In genomic region chr3:89195979-89196877, GRCm38 (mm10) we compare ENCODE assay signal across 1 mouse cellular context.
A peak's percentile ranks its signal among the peaks of the same experiment; 100 is the strongest.
TF ChIP-seq lines count a peak whose summit lies in the region.

No protein-coding gene starts in this region.

TF ChIP-seq in MEL, 35 proteins besides CTCF, POLR2A, EP300 and RAD21 (continued from another document):
- peak; percentile 16; the same call in 1 of the 2 replicates for TF ChIP-seq TCF12 (IDR thresholded peaks at IDR 0.05; ENCODE audit: low read depth, low read length)
- TF ChIP-seq ZC3H11A (IDR thresholded peaks at IDR 0.05; ENCODE audit: low read depth, low read length) = no peak
- no peak for TF ChIP-seq ELF1 (IDR thresholded peaks at IDR 0.05; ENCODE audit: low read depth, low read length)
- peak; percentile 97 for TF ChIP-seq ZMIZ1 (IDR thresholded peaks at IDR 0.05; ENCODE audit: low read depth, low read length)
- TF ChIP-seq SMC3 (IDR thresholded peaks at IDR 0.05; ENCODE audit: low read depth, low read length) = peak; percentile 37
- TF ChIP-seq UBTF (IDR thresholded peaks at IDR 0.05; ENCODE audit: borderline replicate concordance, insufficient read depth, low read depth, low read length) = no peak
- no peak for TF ChIP-seq MEF2A (IDR thresholded peaks at IDR 0.05; ENCODE audit: extremely low read depth, insufficient replicate concordance, low read depth, low read length, poor library complexity, severe bottlenecking)
- no peak for TF ChIP-seq JUND (IDR thresholded peaks at IDR 0.05; ENCODE audit: low read depth, low read length)
- no peak; the same call in 1 of the 2 replicates for TF ChIP-seq MYC (IDR thresholded peaks at IDR 0.05; ENCODE audit: low read depth, low read length)
- no peak for TF ChIP-seq USF2 (IDR thresholded peaks at IDR 0.05; ENCODE audit: borderline replicate concordance in 1 of 2, insufficient read depth in 1 of 2, low read depth in 1 of 2, low read length in 2 of 2)
- no peak for TF ChIP-seq POLR2AphosphoS5 (IDR thresholded peaks at IDR 0.05; ENCODE audit: borderline replicate concordance, low read depth, low read length)
- no peak for TF ChIP-seq CHD2 (IDR thresholded peaks at IDR 0.05; ENCODE audit: low read length)
- no peak for TF ChIP-seq MAFK (IDR thresholded peaks at IDR 0.05; ENCODE audit: borderline replicate concordance, low read depth, low read length)
- TF ChIP-seq ZKSCAN1 (IDR thresholded peaks at IDR 0.05; ENCODE audit: low read depth, low read length) = no peak
- TF ChIP-seq MAZ (IDR thresholded peaks at IDR 0.05; ENCODE audit: low read depth, low read length) = no peak
- no peak for TF ChIP-seq TAL1 (IDR thresholded peaks at IDR 0.05; ENCODE audit: low read length)
- peak; percentile 51; the same call in 1 of the 2 replicates for TF ChIP-seq SIN3A (IDR thresholded peaks at IDR 0.05; ENCODE audit: low read length)
- 0 out of 2 replicates have a peak, but pooled peaks have one; percentile 41 for TF ChIP-seq ETS1 (IDR thresholded peaks at IDR 0.05; ENCODE audit: low read depth, low read length)
- TF ChIP-seq E2F4 (IDR thresholded peaks at IDR 0.05; ENCODE audit: borderline replicate concordance, low read depth, low read length) = no peak
- TF ChIP-seq BHLHE40 (IDR thresholded peaks at IDR 0.05; ENCODE audit: borderline replicate concordance, low read depth, low read length) = no peak
- peak; percentile 74 for TF ChIP-seq NRF1 (IDR thresholded peaks at IDR 0.05; ENCODE audit: insufficient read depth, low read depth, low read length, poor library complexity, severe bottlenecking)
- peak; percentile 70; the same call in 1 of the 2 replicates for TF ChIP-seq POLR2AphosphoS2 (IDR thresholded peaks at IDR 0.05; ENCODE audit: low read length)
- TF ChIP-seq ZNF384 (IDR thresholded peaks at IDR 0.05; ENCODE audit: low read depth, low read length) = no peak
- peak; percentile 78 for TF ChIP-seq USF1 (IDR thresholded peaks at IDR 0.05; ENCODE audit: low read depth, low read length)
- TF ChIP-seq TBP (IDR thresholded peaks at IDR 0.05; ENCODE audit: low read depth, low read length) = peak; percentile 83
- TF ChIP-seq RCOR1 (IDR thresholded peaks at IDR 0.05; ENCODE audit: low read depth, low read length) = peak; percentile 83
- peak; percentile 89 for TF ChIP-seq NELFE (IDR thresholded peaks at IDR 0.05; ENCODE audit: low read depth, low read length)
- TF ChIP-seq HCFC1 (IDR thresholded peaks at IDR 0.05; ENCODE audit: low read depth, low read length) = no peak; the same call in 1 of the 2 replicates
- TF ChIP-seq MXI1 (IDR thresholded peaks at IDR 0.05; ENCODE audit: low read depth, low read length) = peak; percentile 45; the same call in 1 of the 2 replicates
